Mouse (Mus musculus): Measurements from ENCODE around the gene E2f8. TPM values are rescaled to one million over a fixed set of nuclear protein-coding genes. Genes with fewer than 3 reads are reported as not detected.

Gene E2f8
- polyA plus RNA-seq, 1 experiment from 2014 or later = 22.3 TPM

DNA sequence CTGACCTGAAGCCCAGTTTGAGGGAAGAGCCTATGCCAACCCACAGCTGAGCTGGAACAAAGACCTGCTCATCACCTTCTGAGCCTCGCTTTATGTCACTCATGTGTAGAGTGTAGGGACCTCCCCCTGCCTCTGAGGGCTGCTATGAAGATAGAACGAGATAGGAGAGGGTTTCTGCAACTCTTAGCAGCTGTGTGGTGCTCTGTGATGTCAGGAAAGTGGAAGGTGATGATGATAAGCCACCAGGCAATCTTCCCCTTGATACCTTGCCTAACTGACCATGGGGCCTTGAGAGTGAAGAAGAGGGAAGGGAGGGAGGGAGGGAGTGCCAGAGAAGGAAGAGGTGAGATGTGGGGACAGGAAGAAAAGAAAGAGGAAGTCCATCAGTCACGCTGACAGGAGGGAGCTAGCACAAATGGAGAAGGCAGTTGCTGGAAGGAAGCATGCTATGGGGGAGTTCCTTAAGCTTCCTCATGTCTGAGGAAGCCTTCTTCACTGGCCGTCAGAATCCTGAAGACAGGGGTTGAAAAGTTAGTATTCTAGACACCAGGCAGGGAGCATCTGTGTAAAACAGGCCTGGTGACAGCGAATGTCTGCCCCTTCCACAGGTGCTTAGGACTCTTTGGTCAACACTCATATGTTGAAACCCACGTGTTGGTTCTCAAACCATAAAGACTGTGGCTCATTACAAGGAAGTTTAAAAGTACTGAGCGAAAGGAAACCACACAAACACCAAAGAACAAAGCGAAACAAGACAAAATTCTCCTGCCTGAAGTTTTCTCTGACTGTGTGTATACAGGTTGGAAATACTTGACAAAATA, 27.3 kb upstream of the E2f8 start, which contains the start of gene Nav2:
TSS of gene Nav2 (plus strand) at position 196 of the 821 bp plus-strand sequence.
- no peak for ATAC-seq
- Histone ChIP-seq H3K4me3 (replicated peaks) (no peak within 1 kb of the TSS), H3K9me3 (no peaks in the 10 kb centered on the region), H3K4me2 (replicated peaks) (no peak within 1 kb of the TSS), H3K4me1 (replicated peaks) (no peaks in the 10 kb centered on the region), H3K27me3 (replicated peaks) (no peaks in the 10 kb centered on the region), H3K27ac (0 out of 2 replicates have a peak within 1 kb of the TSS, but pooled peaks have one; percentile 32), H3K36me3 (no peaks in the 10 kb centered on the region), H3K9ac (no peak within 1 kb of the TSS)
- 53% methylated on average over 8 of the region's 8 CpGs for WGBS

GRCm38 (mm10) chr7:48902454-48902853, 21.1 kb upstream of the E2f8 start:
- H3K27ac ChIP-seq = no peak overlapping the region
- no peak overlapping the region for H3K4me2 ChIP-seq (replicated peaks)
- 49% methylated on average over 2 of the region's 2 CpGs for WGBS
- H3K9me3 ChIP-seq = no peaks in the 10 kb centered on the region
- H3K4me3 ChIP-seq (replicated peaks) = no peak overlapping the region
- ATAC-seq = no peak
- no peaks in the 10 kb centered on the region for H3K4me1 ChIP-seq (replicated peaks)
- no peak overlapping the region for H3K9ac ChIP-seq
- H3K27me3 ChIP-seq (replicated peaks) = no peaks in the 10 kb centered on the region
- no peaks in the 10 kb centered on the region for H3K36me3 ChIP-seq

DNA sequence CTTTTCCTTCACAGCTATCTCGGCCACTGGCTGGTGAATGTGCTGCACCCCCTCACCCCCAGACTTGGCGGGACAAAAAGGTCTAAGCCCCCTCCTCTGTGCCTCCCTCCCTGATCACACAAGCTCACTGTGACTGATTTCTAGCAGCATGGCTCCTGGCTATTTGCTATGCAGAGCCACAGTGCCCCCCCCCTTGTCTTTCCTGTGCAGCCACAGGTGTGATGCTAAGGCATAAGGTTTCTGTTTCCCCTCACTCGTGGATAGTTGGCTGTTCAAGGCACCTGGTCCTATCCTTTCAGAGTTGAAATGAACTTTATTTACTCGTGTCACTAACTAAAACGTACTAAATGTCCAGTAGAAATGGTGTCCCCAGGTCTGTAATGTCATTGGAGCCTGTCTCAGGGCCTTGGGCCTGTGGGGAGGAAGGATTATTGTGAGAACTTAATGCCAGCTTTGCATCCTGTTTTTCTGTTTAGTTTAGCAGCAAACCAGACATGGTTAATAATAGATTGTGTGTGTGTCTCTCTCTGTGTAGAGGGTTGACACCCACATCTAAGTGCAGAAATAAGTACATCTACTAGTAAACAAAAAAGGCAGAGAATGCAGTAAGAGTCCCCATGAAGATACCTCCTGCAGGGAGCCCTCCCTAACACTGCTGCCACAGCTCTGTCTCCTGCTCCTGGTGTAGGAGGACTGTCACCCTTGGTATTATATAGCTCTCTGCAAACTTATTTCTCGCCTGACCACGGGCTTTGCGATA, 19.2 kb upstream of the E2f8 start:
- H3K4me1 ChIP-seq (replicated peaks) = no peaks in the 10 kb centered on the region
- H3K27ac ChIP-seq = no peak overlapping the region
- no peaks in the 10 kb centered on the region for H3K9me3 ChIP-seq
- WGBS = 74% methylated on average over 8 of the region's 8 CpGs
- no peak overlapping the region for H3K4me3 ChIP-seq (replicated peaks)
- no peak overlapping the region for H3K9ac ChIP-seq
- no peak overlapping the region for H3K4me2 ChIP-seq (replicated peaks)
- no peaks in the 10 kb centered on the region for H3K36me3 ChIP-seq
- ATAC-seq = no peak
- H3K27me3 ChIP-seq (replicated peaks) = no peaks in the 10 kb centered on the region

DNA sequence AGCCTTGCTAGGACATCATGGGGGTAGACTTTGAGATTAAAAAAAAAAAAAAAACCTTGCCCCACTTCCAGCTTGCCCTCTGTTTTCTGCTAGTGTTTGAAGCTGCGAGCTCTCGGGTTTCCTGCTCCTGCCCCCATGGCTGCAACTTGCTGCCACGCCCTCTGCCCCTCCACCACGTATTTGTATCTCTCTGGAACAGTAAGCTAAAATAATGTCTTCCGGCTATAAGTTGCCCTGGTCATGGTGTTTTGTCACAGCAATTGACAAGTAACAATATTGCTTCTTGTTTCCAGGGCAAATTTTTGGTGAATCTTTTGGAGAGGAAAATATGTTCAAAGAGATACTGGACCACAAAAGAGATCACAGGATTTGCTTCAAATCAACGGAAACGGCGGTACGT, 17.0 kb upstream of the E2f8 start:
- no peak for ATAC-seq
- Histone ChIP-seq H3K9me3 (no peaks in the 10 kb centered on the region), H3K4me1 (replicated peaks) (no peaks in the 10 kb centered on the region), H3K9ac (no peak overlapping the region), H3K27ac (no peak overlapping the region), H3K27me3 (replicated peaks) (no peaks in the 10 kb centered on the region), H3K4me2 (replicated peaks) (no peak overlapping the region), H3K4me3 (replicated peaks) (no peak overlapping the region), H3K36me3 (no peaks in the 10 kb centered on the region)
- 63% methylated on average over 9 of the region's 9 CpGs for WGBS

DNA sequence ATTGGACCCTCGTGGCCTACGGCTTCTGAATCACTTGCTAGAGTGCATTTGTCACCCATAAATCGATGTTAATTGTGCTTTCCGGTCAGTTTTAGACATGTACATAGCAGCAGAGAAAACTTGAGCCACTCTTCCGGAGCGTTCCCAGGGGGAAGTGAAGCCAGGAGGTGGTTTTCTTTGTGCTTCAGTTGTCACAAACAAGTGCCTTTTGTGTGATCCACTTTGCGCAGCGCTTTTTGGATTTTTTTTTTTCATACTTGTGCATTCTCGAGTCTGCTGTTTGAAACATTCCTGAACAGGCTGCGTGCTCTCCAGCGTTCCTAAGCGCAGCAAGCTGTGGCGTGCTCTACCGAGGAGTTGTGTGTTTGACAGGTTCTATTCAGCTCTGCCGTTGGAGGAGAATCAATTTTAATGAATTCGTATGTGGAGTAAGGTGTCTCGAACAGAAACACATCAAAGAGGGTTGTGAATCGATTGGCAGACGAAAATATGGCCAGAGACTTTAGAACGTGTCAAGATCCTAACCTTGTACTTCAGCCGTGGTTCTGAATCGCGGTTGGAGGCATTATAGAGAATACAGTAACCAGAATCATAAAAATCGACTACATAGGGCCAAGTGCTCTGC, 16.3 kb upstream of the E2f8 start:
- WGBS = 69% methylated on average over 24 of the region's 24 CpGs
- ATAC-seq = no peak
- Histone ChIP-seq H3K9me3 (no peaks in the 10 kb centered on the region), H3K27me3 (replicated peaks) (no peaks in the 10 kb centered on the region), H3K9ac (no peak overlapping the region), H3K4me3 (replicated peaks) (no peak overlapping the region), H3K27ac (no peak overlapping the region), H3K4me2 (replicated peaks) (no peak overlapping the region), H3K4me1 (replicated peaks) (no peaks in the 10 kb centered on the region), H3K36me3 (no peaks in the 10 kb centered on the region)

DNA sequence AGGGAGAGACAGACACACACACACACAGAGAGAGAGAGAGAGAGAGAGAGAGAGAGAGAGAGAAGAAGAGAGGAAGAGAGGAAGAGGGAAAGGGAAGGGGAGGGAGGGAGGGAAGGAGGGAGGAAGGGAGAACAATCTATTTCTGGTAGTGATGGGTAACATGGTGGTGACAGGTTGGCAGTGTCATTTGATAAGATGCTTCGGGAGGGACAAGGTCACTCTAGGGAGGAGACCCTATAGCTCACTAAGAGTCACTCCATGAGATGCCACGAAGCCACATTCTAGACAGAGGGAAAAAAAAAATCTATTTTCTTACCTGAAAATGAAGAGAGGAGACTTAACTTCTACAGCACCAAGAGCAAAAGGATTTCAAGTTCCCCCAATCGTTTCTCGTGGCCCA, 14.7 kb upstream of the E2f8 start:
- H3K36me3 ChIP-seq = no peaks in the 10 kb centered on the region
- no peak overlapping the region for H3K4me3 ChIP-seq (replicated peaks)
- WGBS = 78% methylated on average over 4 of the region's 4 CpGs
- H3K4me1 ChIP-seq (replicated peaks) = no peaks in the 10 kb centered on the region
- no peak overlapping the region for H3K9ac ChIP-seq
- no peak overlapping the region for H3K4me2 ChIP-seq (replicated peaks)
- no peaks in the 10 kb centered on the region for H3K9me3 ChIP-seq
- ATAC-seq = no peak
- H3K27ac ChIP-seq = no peak overlapping the region
- no peaks in the 10 kb centered on the region for H3K27me3 ChIP-seq (replicated peaks)

DNA sequence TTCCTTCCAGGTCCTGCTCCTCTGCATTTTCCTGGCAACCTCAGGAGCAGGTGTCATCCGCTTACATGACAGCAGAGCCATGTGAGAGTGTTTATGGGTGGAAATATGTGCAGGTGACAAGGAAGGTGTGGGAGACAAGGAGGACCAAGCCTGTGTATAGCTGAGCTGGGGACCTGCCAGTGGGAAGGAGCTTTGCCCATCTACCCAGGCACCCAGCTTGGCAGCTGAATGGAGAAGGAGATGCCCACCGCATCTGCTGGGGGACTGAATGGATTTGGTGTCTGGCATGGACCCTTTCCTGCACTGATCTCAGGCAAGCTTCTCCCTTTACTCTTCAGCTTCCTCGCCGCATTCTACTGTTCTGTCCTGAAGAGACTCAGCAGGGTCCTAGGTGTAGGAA, 14.1 kb upstream of the E2f8 start:
- H3K4me2 ChIP-seq (replicated peaks) = no peak overlapping the region
- no peaks in the 10 kb centered on the region for H3K27me3 ChIP-seq (replicated peaks)
- 83% methylated on average over 4 of the region's 4 CpGs for WGBS
- H3K27ac ChIP-seq = no peak overlapping the region
- no peaks in the 10 kb centered on the region for H3K36me3 ChIP-seq
- no peak overlapping the region for H3K4me3 ChIP-seq (replicated peaks)
- no peaks in the 10 kb centered on the region for H3K4me1 ChIP-seq (replicated peaks)
- no peak overlapping the region for H3K9ac ChIP-seq
- no peaks in the 10 kb centered on the region for H3K9me3 ChIP-seq
- ATAC-seq = no peak

- Histone ChIP-seq H3K4me1 (replicated peaks) (no peaks in the 10 kb centered on the region), H3K36me3 (no peaks in the 10 kb centered on the region), H3K9me3 (no peaks in the 10 kb centered on the region), H3K4me2 (replicated peaks) (no peak overlapping the region), H3K27ac (no peak overlapping the region), H3K27me3 (replicated peaks) (no peaks in the 10 kb centered on the region), H3K9ac (no peak overlapping the region), H3K4me3 (replicated peaks) (no peak overlapping the region)
- 63% methylated on average over 6 of the region's 6 CpGs for WGBS
- ATAC-seq = no peak
Measured at GRCm38 (mm10) chr7:48894763-48895162, 13.4 kb upstream of the E2f8 start.

DNA sequence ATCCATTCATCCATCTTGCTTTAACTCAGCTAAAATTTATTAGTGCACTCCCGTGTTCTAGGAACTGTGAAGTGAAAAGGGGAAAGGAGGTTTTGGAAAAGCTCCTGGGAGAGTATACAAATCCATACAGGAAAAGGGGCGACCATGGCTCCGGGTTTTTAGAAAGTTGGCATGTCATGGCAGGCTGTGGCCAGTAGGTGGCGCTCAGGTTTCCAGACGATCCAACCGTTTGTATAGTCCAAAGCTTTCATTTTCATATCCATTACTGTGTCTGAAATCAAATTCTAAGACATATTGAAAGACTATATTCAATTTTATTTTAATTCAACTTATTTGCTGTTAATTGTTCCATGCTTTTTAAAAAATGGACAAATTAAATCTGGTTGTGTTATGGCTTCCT, 12.8 kb upstream of the E2f8 start:
- Histone ChIP-seq H3K27me3 (replicated peaks) (no peaks in the 10 kb centered on the region), H3K36me3 (no peaks in the 10 kb centered on the region), H3K9ac (no peak overlapping the region), H3K4me2 (replicated peaks) (no peak overlapping the region), H3K9me3 (no peaks in the 10 kb centered on the region), H3K4me3 (replicated peaks) (no peak overlapping the region), H3K4me1 (replicated peaks) (no peaks in the 10 kb centered on the region), H3K27ac (no peak overlapping the region)
- ATAC-seq = peak; percentile 23; the same call in 1 of the 2 replicates
- WGBS = under 1% methylated on average over 6 of the region's 6 CpGs

DNA sequence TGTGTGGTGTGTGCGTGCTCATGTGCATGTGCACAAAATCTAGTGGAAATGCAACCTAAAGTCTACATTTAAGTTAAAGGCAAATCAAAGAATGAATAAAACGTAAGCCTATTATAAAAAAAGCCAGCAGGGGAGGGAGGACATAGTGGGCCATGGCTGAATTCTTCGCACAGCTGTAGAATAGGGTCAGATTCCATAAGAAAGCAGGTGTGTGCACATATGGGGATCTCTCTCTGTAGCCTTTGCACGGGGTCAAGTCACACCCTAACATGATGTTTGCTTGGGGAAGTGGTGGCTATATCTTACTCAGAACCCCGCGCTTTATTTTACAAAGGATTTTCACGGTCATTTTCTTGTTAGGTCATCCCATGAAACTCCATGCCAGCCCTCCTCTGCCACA, 11.7 kb upstream of the E2f8 start:
- ATAC-seq = no peak
- WGBS = 88% methylated on average over 7 of the region's 7 CpGs
- H3K4me3 ChIP-seq (replicated peaks) = no peak overlapping the region

DNA sequence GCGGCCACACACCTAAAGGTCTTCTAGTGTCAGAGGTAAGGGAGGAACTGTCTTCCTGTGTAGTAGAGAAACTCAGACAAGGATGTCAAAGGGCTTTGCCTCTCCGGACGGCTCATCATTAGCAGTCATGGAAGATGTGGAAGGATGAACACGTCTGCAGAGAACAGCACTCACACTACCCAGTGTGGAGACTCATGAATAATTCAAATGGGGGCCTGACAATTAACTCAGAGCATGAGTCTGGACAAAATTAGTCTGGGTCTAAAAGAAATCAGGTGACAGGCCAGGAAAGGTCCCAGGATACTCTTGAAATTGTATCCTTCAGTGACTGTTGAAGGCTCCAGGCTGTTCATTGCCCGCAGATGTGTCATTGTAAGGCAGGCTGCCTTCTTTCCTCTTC, 9.6 kb upstream of the E2f8 start:
- Histone ChIP-seq H3K36me3 (no peaks in the 10 kb centered on the region), H3K4me1 (replicated peaks) (no peaks in the 10 kb centered on the region), H3K4me2 (replicated peaks) (no peak overlapping the region), H3K27ac (no peak overlapping the region), H3K4me3 (replicated peaks) (no peak overlapping the region), H3K27me3 (replicated peaks) (no peaks in the 10 kb centered on the region), H3K9me3 (no peaks in the 10 kb centered on the region), H3K9ac (no peak overlapping the region)
- ATAC-seq = no peak
- WGBS = 75% methylated on average over 5 of the region's 5 CpGs

More for the DNA sequence above, 11.7 kb upstream of the E2f8 start:
- Histone ChIP-seq H3K4me1 (replicated peaks) (no peaks in the 10 kb centered on the region), H3K27ac (no peak overlapping the region), H3K36me3 (no peaks in the 10 kb centered on the region), H3K4me2 (replicated peaks) (no peak overlapping the region), H3K9ac (no peak overlapping the region), H3K9me3 (no peaks in the 10 kb centered on the region), H3K27me3 (replicated peaks) (no peaks in the 10 kb centered on the region)

DNA sequence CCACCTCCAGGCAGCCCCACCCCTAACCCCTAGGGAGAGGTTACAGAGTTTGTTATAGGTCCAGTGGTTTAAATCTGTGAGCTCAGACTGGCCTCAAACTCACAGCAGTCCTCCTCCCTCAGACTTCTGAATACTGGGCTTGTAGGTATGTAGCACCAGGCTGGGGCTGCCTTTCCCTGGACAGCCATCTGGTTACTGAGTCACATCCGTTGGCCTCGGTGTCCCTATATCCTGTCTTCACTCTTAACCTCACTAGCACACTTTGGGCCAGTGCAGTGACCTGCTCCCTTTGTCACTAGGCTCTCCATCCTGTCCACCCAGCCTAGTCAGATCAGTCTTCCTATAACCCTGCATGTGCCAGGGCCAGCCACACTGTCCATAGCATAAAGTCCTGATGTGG, 7.4 kb upstream of the E2f8 start:
- no peaks in the 10 kb centered on the region for H3K4me1 ChIP-seq (replicated peaks)
- whole genome bisulfite sequencing = 64% methylated on average over 2 of the region's 2 CpGs
- H3K9me3 ChIP-seq = no peaks in the 10 kb centered on the region
- ATAC-seq = 0 out of 2 replicates have a peak, but pooled peaks have one; percentile 35
- H3K27me3 ChIP-seq (replicated peaks) = no peaks in the 10 kb centered on the region
- no peak overlapping the region for H3K4me3 ChIP-seq (replicated peaks)
- H3K9ac ChIP-seq = no peak overlapping the region
- no peak overlapping the region for H3K4me2 ChIP-seq (replicated peaks)
- H3K36me3 ChIP-seq = no peaks in the 10 kb centered on the region
- H3K27ac ChIP-seq = no peak overlapping the region

Data from intestine, embryonic 15.5 days (tissue).